In genomic region chr3:99716381-99716780, GRCm38 (mm10) we compare ENCODE assay signal across 19 mouse cellular contexts.
"Had no signal": no experiment of that assay in that cellular context is flagged by ENCODE, and none has a peak within 500 bp of the region (broad histone marks: within the 10 kb centered on the region; RNA-seq: fewer than 3 reads in every experiment).

No protein-coding gene starts in this region.

- DNase-seq: liver, postnatal 0 days; lung, adult 2 months; lung, postnatal 14 days; lung, postnatal 36 days; retina, postnatal 1 day; right cerebral cortex, adult 18-20 months; right cerebral cortex, postnatal 25 days; right cerebral cortex, postnatal 4 days; spleen, adult 18-20 months; thymus, adult 18-20 months; thymus, postnatal 14 days; thymus, postnatal 36 days had no signal

- H3K4me1 ChIP-seq: lung, embryonic 15.5 days; megakaryocyte, embryonic 14.5 days; midbrain, embryonic 13.5 days; midbrain, embryonic 15.5 days; neural tube, embryonic 13.5 days; neural tube, embryonic 15.5 days had no signal

- H3K9ac ChIP-seq: liver, postnatal 0 days; lung, embryonic 15.5 days; midbrain, embryonic 13.5 days; midbrain, embryonic 15.5 days; neural tube, embryonic 13.5 days; neural tube, embryonic 15.5 days had no signal

- H3K9me3 ChIP-seq: lung, embryonic 15.5 days; midbrain, embryonic 13.5 days; midbrain, embryonic 15.5 days; neural tube, embryonic 13.5 days; neural tube, embryonic 15.5 days had no signal

- H3K36me3 ChIP-seq: lung, embryonic 15.5 days; midbrain, embryonic 13.5 days; midbrain, embryonic 15.5 days; neural tube, embryonic 13.5 days; neural tube, embryonic 15.5 days had no signal

- H3K4me3 ChIP-seq: lung, embryonic 15.5 days; megakaryocyte, embryonic 14.5 days; midbrain, embryonic 13.5 days; midbrain, embryonic 15.5 days; neural tube, embryonic 13.5 days; neural tube, embryonic 15.5 days had no signal

- H3K27ac ChIP-seq: lung, embryonic 15.5 days; macrophage; midbrain, embryonic 13.5 days; midbrain, embryonic 15.5 days; neural tube, embryonic 13.5 days; neural tube, embryonic 15.5 days had no signal
